Mouse (Mus musculus) E14TG2a.4 (cell line): ENCODE data around the gene Ptch1.

Experiments used
- CTCF ChIP-seq: conservative IDR thresholded peaks from 2 replicates; pipeline ENCODE4 v1.5.1; 2014; ENCODE audit warnings: low read length
- NANOG ChIP-seq: IDR thresholded peaks from 2 replicates; pipeline ENCODE4 v1.6.1; 2014; ENCODE audit warnings: borderline replicate concordance, low read length, mixed read lengths
- POU5F1 ChIP-seq: IDR thresholded peaks from 2 replicates; pipeline ENCODE4 v1.6.1; 2014; ENCODE audit warnings: low read length, borderline replicate concordance

GRCm38 (mm10) chr13:63556431-63556830, 17.0 kb downstream of the Ptch1 start:
- TF ChIP-seq POU5F1 = no peak
- TF ChIP-seq CTCF = no peak
- no peak for TF ChIP-seq NANOG
